Mouse (Mus musculus): ENCODE data around the gene Ltv1.

- TF ChIP-seq CTCF (IDR thresholded peaks at IDR 0.05; ENCODE audit: low read depth, low read length) (no peak), POLR2A (IDR thresholded peaks at IDR 0.05; ENCODE audit: borderline replicate concordance, low read depth, low read length) (no peak)
These were observed 40.1 kb downstream of the Ltv1 start for GRCm38 (mm10) chr10:13152811-13153364.
